Mouse (Mus musculus) c-Kit-positive CD71-positive TER-119-negative erythroid progenitor cells, embryonic 14.5 days (primary cell): ENCODE data around the gene Tmem150b.

Source experiments
- DNase-seq: peaks from one replicate; pipeline ENCODE4 v3.0.0-alpha.2; 2013; ENCODE audit warnings: low read depth

The Tmem150b gene

DNA sequence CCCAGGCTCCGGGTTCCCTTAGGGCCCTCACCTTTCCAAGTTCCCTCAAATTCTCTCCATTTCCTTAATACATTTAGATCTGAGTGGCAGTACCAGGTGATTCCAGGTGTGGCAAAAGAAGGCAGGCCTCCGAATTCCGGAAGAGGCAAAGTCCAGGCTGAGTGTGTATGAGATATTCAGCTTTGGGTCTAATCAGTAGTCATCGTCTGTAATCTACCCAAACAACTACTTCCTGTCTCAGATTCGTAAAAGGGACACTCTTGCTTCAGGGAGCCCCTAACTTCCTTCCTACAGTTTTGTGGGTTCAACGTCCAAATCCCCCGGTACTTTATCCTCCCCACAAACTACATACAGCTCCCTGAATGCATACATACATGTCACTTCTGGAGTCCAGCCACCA lies at the start of gene Tmem150b:
Gene Tmem150b (minus strand): TSS at position 81 of the 400 bp plus-strand sequence.
- DNase-seq, result no peak

DNA sequence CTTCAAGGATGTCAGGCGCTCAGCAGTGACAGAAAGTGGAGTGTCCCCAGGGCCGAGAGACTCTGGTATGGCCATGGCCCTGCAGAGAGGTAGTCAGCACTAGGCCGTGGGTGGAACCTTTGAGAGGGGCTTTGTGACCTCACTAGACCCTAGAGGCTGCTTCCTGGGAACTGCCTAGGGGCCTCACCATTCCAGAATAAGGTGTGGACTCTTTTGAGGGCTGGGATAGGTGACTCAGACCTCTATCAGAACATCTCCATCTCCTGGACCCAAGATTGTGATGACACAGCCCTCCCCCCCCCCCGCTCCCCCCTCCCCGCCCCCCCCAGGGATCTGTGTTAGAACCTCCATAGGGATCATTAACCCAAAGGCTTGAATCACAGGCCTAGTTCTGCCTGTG lies 46.2 kb upstream of the Tmem150b start, which contains the start of gene Fam71e2:
Gene Fam71e2 (minus strand): TSS at position 101 of the 400 bp plus-strand sequence.
- DNase-seq, result no peak

GRCm38 (mm10) chr7:4764946-4765710 lies 40.1 kb upstream of the Tmem150b start:
- no peak for DNase-seq

DNA sequence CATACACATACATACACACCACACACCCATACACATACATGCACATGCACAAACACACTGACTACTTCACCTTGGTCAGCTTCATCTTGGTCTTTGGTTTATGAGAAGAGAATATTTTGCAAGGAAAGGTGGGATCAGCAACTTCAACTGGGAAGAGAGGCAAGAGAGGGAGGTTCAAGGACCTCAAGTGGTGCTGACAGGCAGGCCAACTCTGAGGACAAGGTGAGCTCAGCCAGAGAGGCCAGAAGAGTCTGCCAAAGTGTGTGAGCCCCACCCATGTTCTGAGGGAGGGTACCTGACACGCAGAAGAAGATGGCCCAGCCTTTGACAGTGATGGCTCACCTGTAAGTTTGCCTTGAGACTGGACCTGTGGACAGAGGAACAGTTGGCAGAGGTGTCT lies 34.6 kb upstream of the Tmem150b start:
- DNase-seq, result no peak

DNA sequence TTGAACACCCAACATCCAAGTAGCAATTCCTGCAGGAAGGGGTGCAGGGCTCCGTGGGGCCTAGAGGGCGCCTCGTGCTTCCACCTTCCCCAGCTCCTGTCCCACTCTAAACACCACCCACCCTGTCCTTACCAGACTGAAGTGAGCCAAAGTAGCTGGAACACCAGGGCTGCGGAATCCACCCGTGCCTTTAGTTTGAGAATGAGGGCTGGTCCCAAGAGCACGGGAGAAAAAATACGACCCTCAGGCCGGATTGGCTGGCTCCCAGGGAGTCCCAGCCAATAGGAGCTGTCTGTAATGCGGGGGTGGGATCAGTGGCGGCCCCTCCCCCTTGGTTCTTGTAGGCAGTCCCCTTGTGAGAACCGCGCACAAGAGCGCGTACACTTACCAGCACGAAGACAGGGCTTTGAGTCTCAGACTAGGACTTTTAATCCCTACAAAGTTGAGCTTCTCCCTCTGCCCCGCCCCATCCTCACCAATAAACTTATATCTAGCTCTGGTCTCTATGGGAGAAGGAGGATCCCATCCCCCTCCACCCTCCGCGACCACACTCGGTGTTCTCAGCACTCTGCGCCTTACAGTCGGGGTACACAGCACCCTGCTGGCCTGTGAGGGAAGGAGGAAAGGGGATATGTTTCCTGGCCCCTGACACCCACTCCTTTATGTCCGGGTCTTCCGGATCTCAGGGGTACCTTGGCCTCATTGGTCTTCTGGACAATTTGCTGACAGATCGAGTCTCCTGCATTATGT lies 27.9 kb upstream of the Tmem150b start, which contains the start of gene Cox6b2:
Gene Cox6b2 (minus strand): TSS at position 274 of the 750 bp plus-strand sequence.
- peak; percentile 93 for DNase-seq

DNA sequence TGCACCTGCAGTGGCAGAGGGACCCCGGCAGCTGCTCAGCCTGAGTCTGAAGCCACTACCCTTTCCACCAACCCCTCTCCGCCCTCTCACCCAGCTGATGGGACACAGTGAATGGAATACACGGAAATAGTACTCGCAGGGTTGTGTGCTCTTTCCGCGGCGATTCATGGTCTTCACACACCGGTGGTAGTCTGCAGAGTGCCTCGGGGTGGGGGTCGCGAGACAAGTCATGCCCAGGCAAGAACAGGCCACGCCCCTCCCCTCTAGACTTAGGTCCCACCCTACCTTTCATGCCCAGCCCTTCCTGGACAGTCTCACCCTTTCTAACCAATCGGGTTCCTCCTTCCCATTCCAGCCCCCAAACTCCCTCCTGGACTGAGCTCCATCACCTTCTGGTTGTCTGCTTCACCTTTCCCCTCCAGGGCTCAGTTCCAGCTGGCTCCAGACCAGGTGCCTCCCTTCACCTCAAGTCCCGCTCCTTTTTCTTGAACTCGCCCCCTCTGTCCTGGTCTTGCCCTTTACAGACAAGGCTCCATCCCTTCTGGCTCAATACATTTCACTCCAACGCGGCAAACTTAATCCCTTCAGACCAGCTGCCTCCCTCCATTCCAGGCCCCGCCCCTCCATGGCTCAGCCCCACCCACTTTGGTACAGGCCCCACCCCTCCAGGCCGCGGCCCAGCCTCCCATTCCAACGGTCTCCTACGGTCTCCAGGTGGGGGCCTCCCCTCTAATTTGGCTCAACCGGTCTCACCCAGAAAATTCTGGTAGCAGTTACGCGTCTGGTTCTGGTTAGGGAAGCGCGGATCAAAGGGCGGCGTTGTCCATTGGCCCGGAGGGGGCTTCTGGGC lies 27.1 kb upstream of the Tmem150b start:
- DNase-seq, result no peak

GRCm38 (mm10) chr7:4749169-4749568 lies 24.1 kb upstream of the Tmem150b start:
- DNase-seq, result no peak

GRCm38 (mm10) chr7:4748321-4748720 lies 23.3 kb upstream of the Tmem150b start:
- DNase-seq, result no peak

DNA sequence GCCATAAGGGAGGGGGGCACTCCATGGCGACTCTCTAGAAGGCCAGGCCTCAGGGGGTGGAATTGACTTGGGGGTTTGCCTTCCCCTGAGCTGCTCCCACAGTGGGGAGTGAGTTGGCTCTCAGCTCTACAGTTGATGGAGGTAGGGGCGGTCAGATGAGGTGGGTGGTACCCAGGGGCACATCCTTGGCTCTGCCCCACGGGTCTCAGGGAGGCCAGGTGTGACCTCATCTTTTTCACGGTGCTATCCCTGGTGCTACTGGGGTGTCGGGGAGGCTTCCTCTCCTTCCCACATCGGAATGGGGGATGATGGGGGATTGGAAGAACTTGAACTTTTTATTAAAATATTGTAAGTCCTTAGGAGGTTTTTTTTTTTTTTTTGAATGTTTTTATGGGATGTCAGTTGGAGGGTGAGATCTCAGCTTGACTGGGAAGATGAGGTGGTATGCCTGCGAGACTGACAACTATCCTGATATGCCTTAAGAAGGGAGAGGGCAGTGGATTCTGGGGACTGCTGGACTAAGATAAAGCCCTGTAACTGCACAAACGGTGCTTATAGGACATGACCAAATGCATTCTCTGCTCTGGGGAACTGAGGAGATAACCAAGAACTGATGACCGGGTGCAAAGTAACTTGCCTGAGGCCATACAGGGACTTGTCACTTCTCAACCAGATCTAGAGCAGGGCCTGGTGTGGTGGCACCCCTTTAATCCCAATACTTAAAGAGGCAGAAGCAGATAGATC lies 22.3 kb upstream of the Tmem150b start:
- DNase-seq, result no peak

- DNase-seq, result no peak
Measured at GRCm38 (mm10) chr7:4746326-4746980, 21.4 kb upstream of the Tmem150b start.

DNA sequence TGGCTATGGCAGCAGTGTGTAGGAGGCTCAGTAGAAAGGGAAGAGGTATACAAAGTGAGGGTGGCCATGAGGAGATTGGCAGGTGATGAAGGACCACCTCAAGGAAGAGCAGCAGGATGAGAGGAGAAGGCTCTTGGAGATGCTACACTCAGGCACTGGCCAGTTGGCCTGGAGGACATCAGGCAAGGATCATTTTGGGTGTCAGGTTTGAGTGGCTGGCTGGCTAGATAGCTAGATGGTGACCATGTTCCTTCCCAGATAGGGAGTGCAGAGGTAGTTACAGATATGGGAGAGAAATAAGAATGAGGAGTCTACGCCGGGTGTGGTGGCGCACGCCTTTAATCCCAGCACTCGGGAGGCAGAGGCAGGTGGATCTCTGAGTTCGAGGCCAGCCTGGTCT lies 19.8 kb upstream of the Tmem150b start:
- DNase-seq, result no peak

DNA sequence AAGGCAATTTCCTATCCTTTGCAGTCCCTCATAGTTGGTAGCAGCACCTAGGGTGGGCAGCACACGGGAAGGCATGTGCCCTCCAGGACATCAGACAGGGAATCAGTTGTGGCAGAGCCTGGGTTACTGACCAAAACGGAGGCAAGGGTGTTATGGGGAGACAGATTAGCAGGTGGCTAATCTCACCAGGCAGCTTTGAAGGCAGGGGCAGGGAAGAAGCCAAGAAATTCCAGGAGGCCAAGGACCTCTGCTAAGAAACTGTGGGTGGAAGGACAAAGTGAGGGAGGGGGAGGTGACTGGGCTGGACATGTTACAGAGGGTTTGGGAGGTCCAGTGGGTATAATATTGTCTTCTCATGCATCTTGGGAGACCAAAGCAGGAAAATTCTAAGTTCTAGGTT lies 18.3 kb upstream of the Tmem150b start:
- peak; percentile 81 for DNase-seq

DNA sequence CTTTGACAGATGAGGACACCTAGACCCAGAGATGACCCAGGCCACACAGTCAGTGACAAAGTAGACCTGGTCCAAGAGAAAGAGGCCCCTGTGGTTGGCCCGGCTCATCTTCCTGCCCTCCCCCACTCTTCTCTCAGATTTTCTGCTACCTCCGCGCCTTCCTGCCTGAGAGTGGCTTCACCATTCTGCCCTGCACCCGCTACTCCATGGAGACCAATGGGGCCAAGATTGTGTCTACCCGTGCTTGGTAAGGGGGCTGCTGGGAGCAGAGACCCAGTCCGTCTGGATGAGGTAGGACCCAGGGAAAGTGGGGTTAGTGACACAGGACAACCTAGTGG lies 17.4 kb upstream of the Tmem150b start:
- DNase-seq, result no peak

GRCm38 (mm10) chr7:4741672-4742481 lies 16.8 kb upstream of the Tmem150b start:
- DNase-seq, result no peak

DNA sequence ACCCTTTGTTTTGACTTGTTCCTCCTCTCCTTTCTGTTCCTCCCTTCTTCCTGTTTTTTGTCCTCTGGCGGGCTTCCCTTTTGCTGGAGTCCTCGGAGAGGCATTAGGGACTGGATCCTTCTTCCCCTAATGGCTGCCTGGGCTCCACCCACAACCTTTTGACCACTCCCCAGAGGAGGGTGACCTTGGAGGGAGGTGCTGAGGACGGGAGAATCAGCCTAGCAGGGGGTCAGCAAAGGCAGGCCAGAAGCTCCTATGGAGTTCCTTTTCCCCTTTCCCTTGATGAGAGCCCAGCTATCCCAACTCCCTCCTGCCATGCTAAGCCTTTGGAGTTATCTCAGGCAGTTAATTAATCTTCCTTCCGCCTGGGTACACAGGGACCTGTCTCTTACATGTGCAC lies 16.1 kb upstream of the Tmem150b start:
- no peak for DNase-seq

- no peak for DNase-seq
Measured at GRCm38 (mm10) chr7:4740309-4740727, 15.3 kb upstream of the Tmem150b start.

- DNase-seq, result peak; percentile 99
Measured at GRCm38 (mm10) chr7:4739544-4740275, 14.7 kb upstream of the Tmem150b start, which contains the start of gene Kmt5c. Gene Kmt5c (plus strand): TSS chr7:4740115.

GRCm38 (mm10) chr7:4739041-4739543 lies 14.0 kb upstream of the Tmem150b start:
- DNase-seq, result no peak

- DNase-seq, result no peak
Measured at GRCm38 (mm10) chr7:4732968-4733392, 7.9 kb upstream of the Tmem150b start.
